Mouse (Mus musculus): ENCODE measurements around the gene Rnf121.

- no peak for TF ChIP-seq CTCF (IDR thresholded peaks at IDR 0.05; ENCODE audit: borderline replicate concordance, insufficient read depth, low read length)
- TF ChIP-seq POLR2A (IDR thresholded peaks at IDR 0.05; ENCODE audit: low read depth, low read length), result no peak
Observed at GRCm38 (mm10) chr7:102035534-102035933, 29.7 kb downstream of the Rnf121 start.
